Mouse (Mus musculus) adipocyte (in vitro differentiated cells): ENCODE results near the gene Unc5c.

ENCODE experiments used
- DNase-seq: peaks from one replicate; pipeline ENCODE4 v3.0.0-alpha.2; 2016; ENCODE audit warnings: low spot score

The Unc5c gene

DNA sequence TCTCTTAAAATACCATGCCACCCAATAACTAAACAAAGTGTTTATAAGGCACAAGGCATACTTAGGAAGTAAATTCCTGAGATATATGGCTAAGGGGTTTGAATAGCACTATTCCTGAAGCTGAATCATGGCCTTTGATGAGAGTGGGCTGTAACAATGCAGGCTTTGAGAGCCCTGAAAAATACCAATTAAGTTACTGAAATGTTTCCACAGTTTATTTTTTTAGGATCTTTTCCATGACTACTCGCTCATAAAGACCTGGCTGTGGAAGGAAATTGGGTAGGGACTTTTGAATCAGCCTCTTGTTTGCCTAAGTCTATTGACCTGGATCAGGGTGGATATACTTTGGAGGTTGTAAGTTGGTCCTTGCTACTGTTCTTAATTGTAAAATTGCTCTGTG is 44.8 kb downstream of the Unc5c start:
- no peak for DNase-seq

DNA sequence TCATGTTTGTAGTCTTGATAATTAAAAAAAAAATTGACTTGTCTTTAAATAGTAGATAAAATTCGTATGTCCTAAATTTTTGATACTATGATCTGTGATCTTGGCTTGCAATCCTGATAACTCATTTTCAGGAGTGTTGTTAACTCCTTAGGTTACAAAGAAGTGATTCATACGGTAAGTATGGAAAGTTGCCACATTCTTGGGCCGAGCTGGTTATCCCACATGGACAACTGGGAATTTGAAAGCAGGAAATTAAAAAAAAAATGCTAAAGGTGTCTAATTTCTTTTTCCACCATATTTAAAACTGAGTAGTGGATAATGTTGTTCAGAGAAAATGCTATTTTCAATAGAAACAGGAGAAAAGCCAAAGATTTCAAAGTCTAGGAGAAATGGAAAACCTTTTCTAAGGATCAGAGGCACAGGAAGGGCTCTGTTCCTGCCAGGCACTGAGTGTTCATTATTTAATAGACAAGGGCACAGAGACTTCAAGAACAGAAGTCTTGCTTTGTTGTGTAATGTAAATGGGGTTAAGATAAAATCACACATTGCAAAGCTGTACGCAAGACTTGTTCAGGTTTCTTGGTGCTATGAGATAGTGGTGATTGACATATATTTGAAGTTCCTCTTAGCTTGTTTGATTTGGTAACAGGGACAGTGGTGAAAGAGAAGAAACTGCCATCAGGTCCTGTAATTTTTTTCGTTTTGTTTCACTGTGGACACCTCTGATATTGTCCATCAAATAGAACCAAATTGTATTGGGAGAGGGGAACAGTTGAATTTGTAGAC is 46.4 kb downstream of the Unc5c start:
- no peak for DNase-seq

DNA sequence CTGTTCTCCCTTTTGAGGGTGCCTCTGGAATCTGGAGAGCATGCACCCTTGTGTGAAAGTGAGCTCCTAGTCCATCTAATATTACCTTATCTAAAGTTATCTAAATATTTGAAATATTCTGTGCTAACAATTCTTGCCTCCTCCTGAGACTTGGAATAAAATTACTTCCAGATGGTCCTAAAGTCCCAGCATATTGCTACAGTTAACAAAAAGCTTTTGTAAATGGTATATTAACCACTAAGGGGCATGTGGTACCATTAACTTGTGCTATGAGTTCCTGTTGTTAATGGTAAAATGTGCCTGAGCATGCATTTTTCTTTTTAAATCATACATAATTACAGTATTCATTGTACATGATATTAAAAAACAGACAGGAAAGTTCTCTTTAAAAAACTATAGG is 63.7 kb downstream of the Unc5c start:
- no peak for DNase-seq

DNA sequence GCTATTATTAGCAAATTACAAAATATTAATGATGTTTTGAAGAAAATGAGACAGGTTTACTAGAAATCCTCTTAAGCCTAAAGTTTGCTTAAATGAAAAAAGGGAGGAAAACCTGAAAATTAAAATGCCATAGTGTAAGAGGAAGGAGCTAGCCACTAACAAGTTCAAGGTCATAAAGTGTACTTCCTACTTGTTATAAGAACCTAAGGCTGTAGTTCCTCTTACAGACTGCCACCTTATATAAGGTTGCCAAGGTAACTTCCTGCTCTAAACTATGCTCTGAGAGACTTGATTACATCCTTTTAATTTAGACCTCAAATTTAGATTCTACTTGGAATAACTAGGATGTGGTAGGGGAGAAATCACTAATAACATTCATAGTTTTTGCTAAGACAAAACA is 64.6 kb downstream of the Unc5c start:
- no peak for DNase-seq

DNA sequence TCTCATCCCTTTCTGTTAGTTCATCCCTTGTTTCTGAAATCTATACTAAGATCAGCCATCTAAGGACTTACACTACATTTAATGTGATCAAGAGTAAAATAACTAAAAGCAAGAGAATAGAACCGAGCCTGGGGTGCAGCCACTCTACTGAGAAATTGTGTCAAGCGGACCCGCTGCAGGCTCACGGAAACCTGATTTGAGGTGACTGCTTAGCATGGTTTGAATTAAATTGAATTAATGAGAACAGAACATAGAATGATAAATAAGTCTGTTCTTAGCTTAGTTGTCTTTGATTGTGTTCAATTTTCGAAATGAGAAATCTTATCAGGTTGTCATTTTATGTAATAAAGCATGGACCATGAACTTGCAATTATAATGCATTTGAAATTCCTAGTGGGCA is 68.8 kb downstream of the Unc5c start:
- DNase-seq: no peak

DNA sequence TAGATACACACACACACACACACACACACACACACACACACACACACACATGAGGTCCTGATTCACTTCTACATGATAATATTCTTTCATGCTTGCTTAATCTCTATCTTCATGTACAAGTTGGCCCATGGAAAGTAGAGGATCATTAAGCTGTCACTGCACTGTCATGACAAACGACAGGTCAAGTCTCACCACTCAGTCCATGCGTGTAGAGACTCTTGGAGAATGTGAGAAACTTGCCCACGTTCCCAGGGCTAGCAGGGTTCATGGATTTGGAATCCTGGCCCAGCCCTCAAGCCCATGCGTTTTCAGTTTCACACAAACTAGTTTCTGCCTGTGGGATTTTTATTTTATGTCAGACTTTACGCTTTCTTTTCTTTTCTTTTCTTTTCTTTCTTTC is 71.8 kb downstream of the Unc5c start:
- DNase-seq: no peak

DNA sequence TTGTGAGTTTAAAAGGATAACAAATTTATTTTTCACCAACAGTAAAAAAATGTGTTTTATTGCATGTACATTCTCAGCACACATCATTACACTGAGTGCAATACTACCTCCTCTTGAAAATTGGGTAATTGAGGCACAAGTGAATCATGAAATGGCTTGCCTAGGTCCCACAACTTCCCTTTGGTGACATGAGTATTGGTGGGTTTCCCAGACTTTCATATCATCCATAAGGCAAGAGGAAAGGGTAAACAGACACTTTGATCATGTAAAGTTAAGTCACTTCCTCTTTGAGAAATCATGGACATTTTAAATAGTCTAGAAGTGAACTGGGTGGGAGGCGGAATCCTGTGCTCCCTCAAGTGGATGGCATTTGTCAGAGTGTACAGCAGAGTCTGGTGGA is 73.1 kb downstream of the Unc5c start:
- DNase-seq: no peak

DNA sequence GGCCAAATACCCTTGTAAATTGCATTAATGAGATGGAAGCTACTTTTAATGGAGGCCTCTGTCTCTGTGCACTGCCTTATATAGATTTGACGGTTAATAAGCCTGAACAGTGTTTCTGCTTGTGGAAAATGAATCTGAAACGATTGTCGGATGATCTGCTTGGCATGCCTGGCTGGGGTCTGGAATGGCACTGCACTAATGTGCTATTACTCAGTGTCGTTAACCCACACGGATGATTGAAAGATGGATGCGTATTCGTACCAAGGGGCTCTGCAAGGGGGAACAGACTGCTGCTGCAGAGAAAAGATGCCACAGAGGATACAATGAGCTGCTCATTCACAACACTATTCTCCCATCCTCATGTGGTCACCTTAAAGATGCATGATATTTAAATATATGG is 75.7 kb downstream of the Unc5c start:
- DNase-seq: no peak

DNA sequence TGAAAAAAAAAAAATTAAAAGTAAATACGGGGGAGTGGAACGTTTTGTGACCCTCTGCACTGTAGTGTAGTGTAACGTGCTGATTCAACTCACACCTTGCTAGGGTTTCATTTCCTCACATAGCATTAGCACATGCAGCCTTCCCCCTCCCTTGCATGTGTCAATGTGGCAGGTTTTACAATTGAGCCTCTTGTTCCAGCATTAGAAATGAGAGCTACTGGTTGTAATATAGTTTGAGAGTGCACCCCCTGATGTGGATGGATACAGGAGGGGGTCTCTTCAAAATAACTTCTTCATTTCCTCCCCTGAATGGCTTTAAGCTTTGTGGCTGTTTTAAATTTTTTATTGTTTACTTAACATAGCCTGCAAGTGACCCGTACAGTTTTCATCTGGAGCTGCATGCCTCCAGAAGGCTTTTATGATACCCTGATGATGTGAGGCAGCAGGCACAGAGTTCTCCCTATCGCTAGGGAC is 82.4 kb downstream of the Unc5c start:
- DNase-seq: no peak

DNA sequence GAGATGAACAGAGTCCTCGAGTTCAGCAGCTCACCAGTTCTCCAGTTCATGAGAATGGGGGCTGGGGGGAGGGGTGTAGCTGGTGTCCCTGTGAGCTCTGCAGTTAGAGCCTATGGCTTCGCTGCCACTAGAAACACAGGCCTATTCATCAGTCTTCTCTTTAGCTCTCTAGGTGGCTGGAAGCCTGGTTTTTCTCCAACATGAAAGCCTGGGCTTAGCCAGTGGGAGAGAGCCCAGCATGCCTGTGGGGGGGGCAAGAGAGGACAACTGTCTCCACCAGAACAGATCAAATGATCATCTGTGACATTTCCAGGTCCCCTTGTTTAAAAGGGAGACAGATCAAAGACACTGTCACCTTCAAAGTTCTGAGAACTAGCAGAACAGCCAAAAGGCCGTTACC is 84.6 kb downstream of the Unc5c start:
- no peak for DNase-seq

DNA sequence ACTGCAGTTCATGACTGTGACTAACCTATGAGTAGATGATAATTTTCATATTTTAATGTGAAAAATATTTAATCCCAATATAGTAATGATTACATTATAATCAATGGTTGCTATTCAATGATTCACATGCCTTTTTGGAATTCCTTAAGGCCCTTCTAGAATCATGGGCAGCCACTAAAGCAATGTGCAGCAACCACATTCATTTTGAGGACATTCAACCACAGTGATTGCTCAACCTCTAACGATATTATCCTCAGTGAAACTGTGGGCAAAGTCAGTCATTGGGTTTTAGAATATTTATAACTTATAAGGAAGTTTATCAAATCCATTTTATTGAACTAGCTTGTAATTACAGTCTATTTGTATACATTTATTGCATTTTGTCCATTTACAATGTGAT is 87.9 kb downstream of the Unc5c start:
- no peak for DNase-seq

DNA sequence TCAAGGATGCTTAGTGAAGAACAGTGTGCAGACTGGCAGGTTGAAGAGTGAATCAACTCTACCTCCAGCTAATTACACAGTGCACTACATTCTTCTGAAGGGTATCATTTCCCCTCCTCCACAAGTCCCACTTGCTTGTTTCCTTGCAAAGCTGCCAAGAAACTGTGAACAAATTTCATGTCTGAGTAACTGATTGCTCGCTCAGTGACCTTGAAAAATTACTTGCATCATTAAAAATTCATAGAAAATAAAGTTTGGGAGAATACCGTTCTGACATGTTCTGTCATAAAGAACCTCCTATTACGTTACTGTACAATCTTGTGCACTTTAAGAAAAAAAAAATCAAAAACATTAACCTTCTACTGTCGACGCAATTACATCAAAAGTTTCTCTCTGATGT is 92.1 kb downstream of the Unc5c start:
- no peak for DNase-seq

DNA sequence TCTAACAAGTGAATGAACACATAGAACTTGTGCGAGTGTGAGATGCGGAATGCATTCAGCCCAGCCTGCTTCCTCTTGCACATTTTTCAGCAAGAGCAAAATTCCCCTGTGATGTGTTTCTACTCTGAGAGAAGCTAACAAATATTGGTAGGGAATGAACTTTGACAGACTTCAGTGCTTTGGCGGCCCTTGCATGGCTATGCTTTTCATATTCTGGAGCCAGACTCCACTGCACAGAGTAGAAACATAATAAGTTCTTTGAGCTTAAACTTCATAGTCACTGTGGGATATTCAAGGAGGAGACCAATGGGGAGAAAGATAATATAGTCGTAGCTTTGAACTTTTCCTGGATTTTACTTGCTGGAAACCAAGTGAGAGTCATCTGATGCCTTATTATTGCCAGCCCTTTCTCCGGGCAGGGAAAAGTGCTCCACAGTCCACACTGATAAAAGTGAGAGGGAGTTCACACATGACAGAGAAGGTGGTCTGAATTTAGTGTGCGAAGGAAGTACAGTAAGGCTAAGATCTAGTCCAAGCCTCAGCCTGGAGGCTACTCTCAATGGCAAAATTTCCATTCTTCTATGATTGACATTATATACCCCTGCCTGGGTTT is 110.2 kb downstream of the Unc5c start:
- DNase-seq: no peak

DNA sequence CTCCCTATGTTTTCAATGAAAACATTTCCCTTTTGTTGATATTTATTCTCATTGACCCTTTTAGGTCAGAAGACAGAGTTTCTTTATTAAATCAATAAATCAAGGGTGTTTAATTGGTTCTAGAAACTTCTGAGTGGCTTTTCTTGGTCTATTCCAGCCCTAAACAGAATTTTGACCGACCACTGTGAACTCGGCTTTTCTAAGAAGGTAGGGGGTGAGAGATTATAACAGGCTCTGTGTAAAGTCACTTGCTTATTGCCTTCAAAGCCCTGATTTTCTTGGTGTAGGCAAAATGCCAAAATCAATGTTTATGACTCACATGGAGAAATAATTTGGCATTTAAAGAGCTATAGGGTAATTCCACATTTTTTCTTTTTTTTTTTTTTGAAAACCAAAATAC is 112.4 kb downstream of the Unc5c start:
- no peak for DNase-seq

DNA sequence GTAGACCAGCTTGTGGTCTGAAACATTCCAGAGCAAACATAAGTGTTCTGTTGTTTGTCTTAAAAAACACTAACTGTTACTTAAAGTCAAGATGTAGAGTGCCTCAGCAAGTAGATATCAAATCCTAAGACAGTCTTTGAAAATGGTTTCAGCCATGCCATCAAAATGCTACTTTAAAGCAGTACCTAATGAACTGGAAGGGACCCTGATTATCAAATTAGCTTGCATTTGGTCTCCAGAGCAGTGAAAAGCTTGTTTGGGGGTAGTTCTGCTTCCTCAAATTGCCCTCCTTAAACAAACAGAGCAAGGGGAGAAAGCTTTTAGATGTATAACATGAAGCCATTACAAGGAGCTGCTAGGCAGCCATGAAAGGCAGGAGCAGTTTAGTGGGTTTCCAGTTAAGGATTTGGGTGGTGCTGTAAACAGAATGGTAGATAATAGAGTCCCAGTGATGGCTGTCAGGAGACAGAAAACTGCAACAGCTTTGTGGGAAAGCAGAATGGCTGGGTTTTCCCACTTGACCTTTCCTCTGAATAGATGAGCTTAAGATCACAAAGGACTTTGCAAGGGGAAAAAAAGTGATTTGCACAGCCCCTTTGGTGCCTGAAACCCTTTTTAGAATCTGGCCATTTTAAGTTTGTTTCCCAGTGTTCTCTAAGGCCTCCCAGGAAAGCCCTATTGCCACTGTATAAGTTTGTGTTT is 116.3 kb downstream of the Unc5c start:
- DNase-seq: no peak

DNA sequence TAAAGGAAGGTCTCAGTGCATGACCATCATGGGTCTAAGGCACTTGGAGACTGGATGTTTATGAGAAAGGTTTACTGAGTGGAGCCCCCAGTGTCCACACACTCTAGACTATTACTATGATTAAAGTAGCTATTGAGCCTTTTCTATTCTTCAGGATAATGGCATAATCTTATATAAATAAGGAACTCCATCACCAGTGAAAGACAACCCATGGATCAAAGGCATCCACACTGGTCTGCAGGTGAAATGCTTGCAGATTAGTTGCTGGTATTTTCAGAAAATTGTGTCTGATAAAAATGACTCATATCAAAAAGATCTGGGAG is 116.8 kb downstream of the Unc5c start:
- no peak for DNase-seq

DNA sequence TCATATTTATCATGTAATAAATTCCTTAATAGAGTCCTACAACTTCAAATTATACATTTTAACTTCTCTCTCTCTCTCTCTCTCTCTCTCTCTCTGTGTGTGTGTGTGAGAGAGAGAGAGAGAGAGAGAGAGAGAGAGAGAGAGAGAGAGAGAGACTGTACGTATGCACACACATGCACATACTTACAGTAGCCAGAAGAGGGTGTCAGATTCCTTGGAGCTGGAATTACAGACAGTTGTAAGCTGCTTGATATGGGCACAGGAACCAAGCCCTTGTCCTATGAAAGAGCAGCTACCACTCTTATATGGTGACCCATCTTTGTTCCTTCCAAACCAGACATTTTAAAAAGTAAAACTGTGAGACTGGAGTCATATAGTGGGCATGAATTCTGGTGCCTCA is 118.2 kb downstream of the Unc5c start:
- no peak for DNase-seq

DNA sequence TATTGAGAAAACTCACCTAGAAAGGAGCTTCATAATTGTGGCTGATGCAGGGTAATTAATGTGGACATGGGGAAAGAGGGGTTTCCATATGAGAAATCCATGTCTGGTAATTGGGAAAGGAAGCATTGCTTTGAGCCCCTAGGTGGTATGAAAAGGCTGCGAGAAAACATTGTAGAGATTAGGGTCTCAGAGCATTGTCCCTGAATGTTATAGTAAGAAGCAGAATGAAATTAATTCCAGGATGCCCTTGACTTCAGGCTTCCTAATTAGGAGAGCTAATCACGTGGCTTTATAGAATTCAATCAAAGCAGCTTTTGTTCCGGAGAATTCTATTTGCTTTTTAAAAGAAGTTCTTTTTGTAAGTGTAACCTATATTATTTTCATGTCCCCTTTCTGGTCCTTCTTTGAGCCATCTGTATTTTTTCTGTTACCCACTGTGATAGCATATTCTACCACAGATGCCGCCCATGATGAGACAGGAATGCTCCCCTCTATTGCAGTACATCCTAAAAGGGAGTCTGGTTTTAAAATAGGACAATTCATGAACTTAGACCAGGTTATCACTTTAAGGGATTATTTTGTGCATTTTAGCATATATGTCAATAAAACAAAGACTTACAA is 124.5 kb downstream of the Unc5c start:
- no peak for DNase-seq

DNA sequence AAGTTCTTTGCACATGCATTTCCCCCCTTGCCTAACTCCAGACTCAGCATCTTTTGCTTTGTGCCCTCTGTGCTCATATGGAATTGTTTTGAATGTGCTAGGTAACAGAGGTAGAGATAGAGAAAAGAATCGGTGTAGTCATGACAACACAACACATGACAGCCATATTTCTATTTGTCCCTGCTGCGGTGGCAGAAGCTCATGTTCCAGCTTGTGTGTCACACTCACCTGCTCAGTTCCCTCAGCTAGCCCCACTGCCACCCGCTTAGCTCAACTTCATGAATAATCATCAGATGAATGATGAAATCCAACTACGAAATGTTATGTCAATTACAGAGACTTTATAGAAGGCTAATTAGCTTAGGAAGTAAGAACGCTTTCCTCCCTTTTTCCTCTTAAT is 128.2 kb downstream of the Unc5c start:
- DNase-seq: no peak

DNA sequence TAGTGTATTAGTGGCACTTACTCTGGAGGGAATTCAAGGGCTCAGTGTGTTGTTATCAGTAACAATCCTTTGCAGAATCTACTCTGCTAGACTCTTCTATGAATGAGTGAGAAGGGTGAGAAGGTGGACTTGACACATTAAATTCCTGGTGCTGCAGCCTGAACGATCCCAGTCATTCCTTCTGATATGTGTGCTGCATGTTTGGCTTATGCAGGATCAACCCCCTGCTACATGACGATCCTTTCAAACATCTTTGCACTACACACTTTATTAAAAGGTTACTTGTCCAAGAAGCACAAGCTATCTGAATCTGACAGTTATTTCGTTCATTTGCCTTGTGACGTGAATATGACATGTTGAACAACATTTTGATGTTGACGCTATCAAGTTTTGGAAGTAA is 129.1 kb downstream of the Unc5c start:
- DNase-seq: no peak

DNA sequence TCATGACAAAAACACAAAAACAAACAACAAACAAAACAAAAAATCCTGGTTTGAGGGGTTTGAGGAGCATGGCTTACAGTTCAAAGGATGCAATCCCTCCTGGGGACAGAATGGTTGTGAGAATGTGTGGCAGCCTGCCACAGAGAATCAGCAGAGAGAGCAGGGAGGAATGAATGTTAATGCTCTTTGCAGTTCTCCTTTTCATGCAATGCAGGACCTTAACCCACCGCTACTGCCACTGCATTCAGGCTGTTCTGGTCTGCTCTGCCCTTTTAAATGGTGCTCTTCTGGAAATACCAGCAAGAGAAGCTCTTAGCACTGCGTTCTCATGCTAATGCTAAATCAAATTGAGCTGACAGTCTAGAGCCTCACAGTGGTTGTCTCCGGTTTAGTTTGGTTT is 130.1 kb downstream of the Unc5c start:
- no peak for DNase-seq

DNA sequence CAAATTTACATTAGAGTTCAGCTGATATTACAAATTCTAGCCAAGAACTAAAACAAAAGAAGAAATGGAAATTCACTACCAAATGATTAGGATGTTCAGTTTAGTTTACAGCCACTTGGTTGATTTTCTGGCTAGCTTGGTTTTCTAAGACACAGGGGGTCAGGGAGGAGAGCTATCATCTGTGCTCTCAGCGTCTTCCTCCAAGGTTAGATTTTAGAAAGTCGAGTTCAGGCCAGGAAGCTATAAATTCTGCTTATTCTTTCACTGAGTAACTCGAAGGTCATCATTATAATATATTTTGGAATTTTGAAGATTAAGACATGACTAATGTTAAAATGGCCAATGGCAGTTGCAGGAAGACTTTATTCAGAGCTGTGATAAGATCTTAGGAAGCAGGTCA is 131.4 kb downstream of the Unc5c start:
- no peak for DNase-seq

DNA sequence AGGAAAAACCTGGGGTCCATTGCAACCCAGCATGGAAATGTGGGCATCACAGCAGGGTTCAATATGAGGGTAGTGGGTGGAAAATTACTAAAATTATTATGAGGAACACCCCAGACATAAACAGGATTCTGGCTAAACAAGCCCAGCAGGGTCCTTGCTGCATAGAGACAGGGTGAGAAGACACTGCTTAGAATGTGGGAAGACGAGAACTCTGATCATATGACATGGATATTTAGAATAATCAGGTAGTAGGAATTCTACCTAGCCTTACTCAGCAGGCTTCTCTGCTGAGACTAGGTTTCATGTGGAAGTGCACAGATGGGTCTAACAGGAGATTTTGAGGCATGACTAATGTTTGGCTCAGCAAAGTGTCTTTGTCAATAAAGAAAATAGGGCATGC is 131.9 kb downstream of the Unc5c start:
- no peak for DNase-seq
